Mouse (Mus musculus) embryonic facial prominence, embryonic 11.5 days (tissue): Measurements from ENCODE around the gene Atr. TPM values are rescaled to one million over a fixed set of nuclear protein-coding genes. Genes with fewer than 3 reads are reported as not detected.
"Not testable (repeated sequence)": the region's sequence is repeated elsewhere in the genome, so short reads cannot be mapped to it uniquely, and the experiment has no call there.

Experiments
- ATAC-seq: fragments of 200-750 bp; cut with Nextera tagmentation; replicated peaks from 2 replicates; pipeline ENCODE4 v1.8.0; 2017; ENCODE audit warnings: low read depth; ENCODE audit not compliant: insufficient number of reproducible peaks, low FRiP score, low TSS enrichment
- DNase-seq: peaks from one replicate; pipeline ENCODE4 v3.0.0-alpha.2; 2015; ENCODE audit warnings: low spot score
- H3K27ac ChIP-seq: fragments of 300-500 bp; sonication (generic); replicated peaks from 2 replicates; pipeline ENCODE4 v1.5.1; 2014; ENCODE audit warnings: mild to moderate bottlenecking, low read depth, low read length, control low read depth
- H3K27me3 ChIP-seq: fragments of 300-500 bp; sonication (generic); 2 replicates; pipeline ENCODE4 v1.6.1; 2014; ENCODE audit warnings: mild to moderate bottlenecking, low read length, moderate library complexity, mixed read lengths; ENCODE audit not compliant: control insufficient read depth, insufficient read depth
- H3K36me3 ChIP-seq: fragments of 300-500 bp; sonication (generic); replicated peaks from 2 replicates; pipeline ENCODE4 v1.6.1; 2014; ENCODE audit warnings: low read depth, mild to moderate bottlenecking, low read length, moderate library complexity, mixed read lengths; ENCODE audit not compliant: control insufficient read depth, insufficient read depth
- H3K4me1 ChIP-seq: fragments of 300-500 bp; sonication (generic); 2 replicates; pipeline ENCODE4 v1.6.1; 2014; ENCODE audit warnings: low read length, mixed read lengths; ENCODE audit not compliant: control insufficient read depth, insufficient read depth
- H3K4me2 ChIP-seq: fragments of 300-500 bp; sonication (generic); 2 replicates; pipeline ENCODE4 v1.6.1; 2014; ENCODE audit warnings: low read depth, mild to moderate bottlenecking, control low read depth, low read length, moderate library complexity
- H3K4me3 ChIP-seq: fragments of 300-500 bp; sonication (generic); 2 replicates; pipeline ENCODE4 v1.5.1; 2014; ENCODE audit warnings: low read depth, low read length, control low read depth
- H3K9ac ChIP-seq: fragments of 300-500 bp; sonication (generic); replicated peaks from 2 replicates; pipeline ENCODE4 v1.6.1; 2014; ENCODE audit warnings: mild to moderate bottlenecking, control low read depth, low read length
- H3K9me3 ChIP-seq: fragments of 300-500 bp; sonication (generic); replicated peaks from 2 replicates; pipeline ENCODE4 v1.6.1; 2016; ENCODE audit warnings: mild to moderate bottlenecking, low read length, inconsistent platforms, mixed read lengths; ENCODE audit not compliant: control insufficient read depth
- WGBS: fragments of 180-500 bp; shearing (Covaris S2); extraction: QIAGEN DNeasy Blood & Tissue Kit; methylation state at CpG from one replicate; pipeline ENCODE4 v1.1.7; 2014; 5-methylcytosine and 5-hydroxymethylcytosine counted together
- polyA plus RNA-seq: library from polyadenylated mRNA; unstranded; fragments of >200 nt; fragmentation: Nextera tagmentation; extraction: Ambion mirVana; gene quantifications from 2 replicates; pipeline ENCODE4 v1.2.1, GENCODE M21; 2014

The Atr gene
- polyA plus RNA-seq, 1 experiment from 2014 or later, result 18.9 TPM

DNA sequence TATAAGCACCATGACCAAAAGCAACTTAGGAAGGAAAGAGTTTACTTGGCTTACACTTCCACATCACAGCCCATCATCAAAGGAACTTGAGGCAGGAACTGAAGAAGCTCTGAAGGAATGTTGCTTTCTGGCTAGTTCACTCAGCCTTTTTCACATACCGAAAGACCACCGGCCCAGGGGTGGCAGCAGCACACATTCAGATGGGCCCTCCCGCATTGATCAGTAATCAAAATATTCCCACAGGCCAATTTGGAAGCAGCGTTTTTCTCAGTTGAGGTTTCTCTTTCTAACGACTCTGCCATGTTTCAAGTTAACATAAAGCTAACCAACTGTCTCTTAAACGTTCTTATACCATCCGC is 96.8 kb downstream of the Atr start:
- WGBS, result under 1% methylated on average over 7 of the region's 7 CpGs
- DNase-seq (peak; percentile 64), ATAC-seq (peak; percentile 84)
- Histone ChIP-seq H3K9me3 (no peaks in the 10 kb centered on the region), H3K4me1 (no peaks in the 10 kb centered on the region), H3K4me3 (peak overlapping the region; percentile 94), H3K9ac (peak overlapping the region; percentile 97), H3K4me2 (peak overlapping the region; percentile 38; the same call in 1 of the 2 replicates), H3K27me3 (no peaks in the 10 kb centered on the region), H3K36me3 (no peaks in the 10 kb centered on the region), H3K27ac (no peak overlapping the region)

DNA sequence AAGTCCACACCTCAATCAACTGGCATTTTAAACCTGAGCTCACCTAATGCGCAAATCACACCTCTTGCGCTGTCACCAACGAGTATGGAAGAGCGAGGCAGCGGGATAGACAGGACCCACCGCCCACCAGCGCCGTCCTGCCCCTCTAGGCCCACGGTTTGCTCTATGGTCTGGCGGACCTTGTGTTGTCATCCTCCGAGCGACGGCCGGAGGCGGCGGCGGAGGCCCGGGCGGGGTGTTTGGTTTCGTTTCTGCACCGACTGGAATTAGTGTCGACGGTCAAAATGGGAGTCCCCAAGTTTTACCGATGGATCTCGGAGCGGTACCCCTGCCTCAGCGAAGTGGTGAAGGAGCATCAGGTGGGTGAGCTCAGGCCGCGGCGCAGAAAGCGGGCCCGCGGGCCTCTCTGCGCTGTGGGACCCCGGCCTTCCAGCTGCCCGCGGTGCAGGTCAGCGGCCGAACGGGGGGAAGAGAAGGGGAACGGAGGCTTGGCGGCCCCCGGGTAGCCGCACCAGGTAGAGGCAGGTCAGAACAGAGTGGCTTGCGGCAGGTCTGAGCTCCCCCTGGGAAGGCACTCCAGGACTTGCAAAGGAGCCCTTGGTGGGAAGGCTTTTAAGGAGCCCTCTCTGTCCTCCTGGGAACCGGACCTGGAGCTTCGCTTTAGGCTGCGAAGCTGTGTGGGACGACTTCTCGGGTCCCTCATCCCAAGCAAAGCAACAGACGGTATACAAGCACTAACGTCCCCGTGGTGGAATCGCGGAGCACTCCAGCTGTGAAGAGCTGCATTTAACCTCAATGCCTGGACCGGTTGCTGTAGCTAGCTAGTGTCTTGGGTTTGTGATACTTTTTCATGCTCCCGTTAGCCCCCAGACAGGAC is 97.4 kb downstream of the Atr start, which contains the start of gene Xrn1:
TSS of gene Xrn1 (plus strand) at position 176 of the 877 bp plus-strand sequence.
- peak within 1 kb of the TSS; percentile 59 for H3K4me2 ChIP-seq
- WGBS, result under 1% methylated on average over 57 of the region's 57 CpGs
- H3K27ac ChIP-seq, result peak within 1 kb of the TSS; percentile 65
- DNase-seq (peak; percentile 94), ATAC-seq (peak; percentile 99)
- H3K4me3 ChIP-seq, result peak within 1 kb of the TSS; percentile 94
- H3K9ac ChIP-seq, result peak within 1 kb of the TSS; percentile 97
- no peaks in the 10 kb centered on the region for H3K4me1 ChIP-seq
- no peaks in the 10 kb centered on the region for H3K27me3 ChIP-seq
- H3K36me3 ChIP-seq, result no peaks in the 10 kb centered on the region
- no peaks in the 10 kb centered on the region for H3K9me3 ChIP-seq

DNA sequence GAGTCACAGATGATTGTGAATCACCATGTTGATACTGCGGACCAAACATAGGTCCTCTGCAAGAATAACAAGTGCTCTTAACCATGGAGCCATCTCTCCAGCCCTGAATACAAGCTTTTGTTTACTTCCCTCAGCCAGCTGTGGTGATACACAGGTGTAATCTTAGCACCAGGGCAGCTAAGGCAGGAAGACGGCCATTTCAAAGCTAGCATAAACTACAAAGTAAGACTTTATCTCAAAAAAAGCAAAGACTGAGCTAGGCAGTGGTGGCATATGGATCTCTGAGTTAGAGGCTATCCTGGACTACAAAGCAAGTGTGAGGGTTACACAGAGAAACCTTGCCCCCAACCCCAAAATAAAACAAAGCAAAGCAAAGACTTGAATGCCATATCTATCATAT is 100.2 kb downstream of the Atr start:
- no peaks in the 10 kb centered on the region for H3K4me1 ChIP-seq
- no peak overlapping the region for H3K4me2 ChIP-seq
- H3K4me3 ChIP-seq, result no peak overlapping the region
- no peak overlapping the region for H3K9ac ChIP-seq
- WGBS, result 93% methylated on average over 2 of the region's 2 CpGs
- H3K27ac ChIP-seq, result no peak overlapping the region
- DNase-seq, result no peak
- ATAC-seq, result no peak
- no peaks in the 10 kb centered on the region for H3K9me3 ChIP-seq
- no peaks in the 10 kb centered on the region for H3K27me3 ChIP-seq
- no peaks in the 10 kb centered on the region for H3K36me3 ChIP-seq

DNA sequence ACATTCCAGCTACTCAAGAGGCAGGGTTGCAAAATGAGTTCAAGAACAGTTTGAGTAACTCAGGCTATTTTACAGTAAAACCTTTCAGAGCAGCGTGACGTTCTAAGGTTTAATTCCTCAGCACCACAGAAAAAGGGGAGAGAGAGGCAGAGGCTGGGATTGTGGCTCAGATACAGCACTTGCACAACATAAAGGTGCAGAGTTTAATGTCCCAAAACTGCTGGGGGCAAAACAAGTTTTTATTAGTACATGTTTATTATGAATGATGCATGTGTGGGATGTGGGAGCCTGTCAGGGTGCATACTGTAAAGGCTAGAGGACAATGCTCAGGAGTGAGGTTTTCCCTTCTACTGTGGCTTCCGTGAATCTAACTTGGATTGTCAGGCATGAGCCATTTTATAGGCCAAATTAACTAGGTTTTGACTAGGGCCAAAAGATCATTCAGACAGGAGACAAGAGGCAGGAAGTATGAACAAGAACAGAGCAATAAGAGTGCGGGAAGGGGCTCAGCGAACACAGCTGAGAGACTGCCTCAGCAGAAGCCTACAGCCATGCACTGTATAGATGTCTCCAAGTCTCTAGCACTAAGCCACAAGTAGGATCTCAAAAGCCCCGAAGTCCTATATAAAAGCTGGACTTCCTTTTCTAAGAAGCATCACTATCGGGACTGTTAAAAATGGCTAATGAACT is 100.8 kb downstream of the Atr start:
- Histone ChIP-seq H3K9ac (no peak overlapping the region), H3K4me1 (no peaks in the 10 kb centered on the region), H3K27ac (no peak overlapping the region), H3K4me3 (no peak overlapping the region), H3K9me3 (no peaks in the 10 kb centered on the region), H3K27me3 (no peaks in the 10 kb centered on the region), H3K36me3 (no peaks in the 10 kb centered on the region), H3K4me2 (no peak overlapping the region)
- no peak for DNase-seq
- no peak for ATAC-seq
- 92% methylated on average over 7 of the region's 7 CpGs for WGBS

DNA sequence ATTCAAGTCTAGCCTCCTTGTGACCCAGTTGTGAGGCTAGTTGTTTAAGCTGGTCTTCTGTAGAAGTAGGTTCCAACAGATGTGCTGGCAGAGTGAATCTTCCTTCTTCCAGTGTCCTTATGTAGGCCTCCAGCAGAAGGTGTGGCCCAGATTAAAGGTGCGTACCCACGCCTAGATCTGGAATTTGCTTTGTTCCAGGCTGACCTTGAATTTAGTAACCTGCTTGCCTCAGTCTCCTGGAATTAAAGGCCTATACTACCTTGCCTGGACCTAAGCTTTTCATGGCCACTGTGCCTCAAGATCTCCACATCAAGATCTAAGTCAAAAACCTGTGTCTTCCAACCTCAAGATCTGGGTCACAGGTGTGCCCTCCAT is 101.3 kb downstream of the Atr start:
- H3K27ac ChIP-seq, H3K36me3 ChIP-seq, H3K27me3 ChIP-seq, H3K4me2 ChIP-seq, H3K9me3 ChIP-seq, H3K4me1 ChIP-seq, ATAC-seq, DNase-seq, H3K4me3 ChIP-seq, H3K9ac ChIP-seq: not testable (repeated sequence)
- 93% methylated on average over 2 of the region's 2 CpGs for WGBS

DNA sequence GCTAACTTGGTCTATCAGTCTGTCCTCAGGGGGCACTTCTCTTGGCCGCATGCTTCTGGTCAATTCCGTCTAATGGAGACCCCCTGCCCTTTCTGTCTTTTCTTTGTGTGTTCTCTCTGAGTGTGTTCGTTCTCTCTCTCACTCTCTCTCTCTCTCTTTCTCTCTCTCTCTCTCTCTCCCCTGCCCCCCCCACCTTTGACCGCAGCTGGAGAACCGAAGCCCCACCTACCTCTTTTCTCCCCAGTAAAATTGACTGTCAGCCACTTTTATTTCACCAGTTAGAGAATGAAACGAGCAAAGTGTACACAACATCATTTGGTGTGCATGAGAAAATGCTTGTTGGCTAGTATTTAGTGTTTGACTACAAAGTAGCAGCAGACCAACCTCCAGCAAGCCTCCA is 101.8 kb downstream of the Atr start:
- ATAC-seq, result no peak
- no peak overlapping the region for H3K4me2 ChIP-seq

DNA sequence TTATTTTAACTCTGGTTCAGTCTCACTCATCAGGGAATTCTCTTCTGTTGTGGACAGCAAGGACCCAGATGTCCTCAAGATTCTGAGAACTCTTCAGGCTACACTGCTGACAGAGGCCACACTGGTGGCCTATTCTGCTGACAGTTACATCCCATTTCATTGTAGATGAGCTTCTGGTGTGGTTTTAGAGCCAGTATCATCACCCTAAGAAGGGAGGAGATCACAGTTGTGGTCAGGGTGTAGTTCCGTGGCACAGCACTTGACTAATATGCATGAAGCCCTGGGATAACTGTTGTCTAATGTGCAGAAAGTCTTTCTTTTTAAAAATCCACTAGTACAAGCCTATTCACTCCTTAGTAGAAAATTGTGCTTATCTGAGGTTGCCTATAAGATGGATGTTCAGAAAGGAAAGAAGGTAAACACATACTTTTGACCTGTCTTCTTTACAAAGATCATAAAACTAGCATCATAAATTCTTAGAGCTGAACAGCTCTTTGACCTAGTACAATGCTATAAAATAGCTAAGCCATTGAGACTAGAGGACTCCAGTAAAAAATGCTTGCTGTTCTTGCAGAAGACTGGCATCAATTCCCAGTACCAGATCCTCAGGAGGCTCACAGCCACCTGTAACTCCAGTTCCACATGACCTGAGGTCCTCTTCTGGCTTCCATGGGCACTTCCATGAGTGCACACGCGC is 102.5 kb downstream of the Atr start:
- WGBS, result 93% methylated on average over 3 of the region's 3 CpGs
- DNase-seq, result no peak
- no peak for ATAC-seq
- H3K4me2 ChIP-seq, result no peak overlapping the region
- H3K27me3 ChIP-seq, result no peaks in the 10 kb centered on the region
- no peak overlapping the region for H3K4me3 ChIP-seq
- H3K4me1 ChIP-seq, result no peaks in the 10 kb centered on the region
- H3K9ac ChIP-seq, result no peak overlapping the region
- H3K27ac ChIP-seq, result no peak overlapping the region
- H3K9me3 ChIP-seq, result no peaks in the 10 kb centered on the region
- no peaks in the 10 kb centered on the region for H3K36me3 ChIP-seq

More for the DNA sequence above, 101.8 kb downstream of the Atr start:
- Histone ChIP-seq H3K9ac (no peak overlapping the region), H3K4me1 (no peaks in the 10 kb centered on the region), H3K36me3 (no peaks in the 10 kb centered on the region), H3K9me3 (no peaks in the 10 kb centered on the region), H3K4me3 (no peak overlapping the region), H3K27me3 (no peaks in the 10 kb centered on the region), H3K27ac (no peak overlapping the region)
- 88% methylated on average over 6 of the region's 6 CpGs for WGBS
- no peak for DNase-seq
